Mouse (Mus musculus) spleen, adult 18-20 months (tissue): ENCODE data around the gene Lcmt1.
A peak's percentile ranks its signal among the peaks of the same experiment; 100 is the strongest.

Source experiments
- DNase-seq, 2 experiments: peaks; one replicate each; pipeline ENCODE4 v3.0.0; 2022; ENCODE audit warnings: mixed read lengths in 2 of 2

Lcmt1 gene

DNA sequence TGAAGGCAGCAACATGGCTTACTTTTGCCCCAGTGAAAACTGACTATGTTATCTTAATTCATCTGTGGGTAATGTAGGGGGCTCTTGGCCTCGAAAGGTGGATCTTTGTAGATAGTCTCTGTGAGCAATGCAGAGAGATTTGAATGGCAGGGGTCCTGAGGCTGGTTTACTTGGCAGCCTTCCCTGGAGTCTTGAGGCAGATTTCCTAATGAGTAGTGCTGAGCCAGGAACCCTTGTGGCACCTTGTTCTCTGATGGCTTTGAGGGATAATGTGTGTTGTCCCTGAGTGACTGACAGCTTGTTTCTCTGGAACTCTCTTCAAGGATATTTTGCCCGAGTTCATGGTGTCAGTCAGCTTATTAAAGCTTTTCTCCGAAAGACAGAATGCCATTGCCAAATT is 31.5 kb downstream of the Lcmt1 start:
- DNase-seq: no peak

DNA sequence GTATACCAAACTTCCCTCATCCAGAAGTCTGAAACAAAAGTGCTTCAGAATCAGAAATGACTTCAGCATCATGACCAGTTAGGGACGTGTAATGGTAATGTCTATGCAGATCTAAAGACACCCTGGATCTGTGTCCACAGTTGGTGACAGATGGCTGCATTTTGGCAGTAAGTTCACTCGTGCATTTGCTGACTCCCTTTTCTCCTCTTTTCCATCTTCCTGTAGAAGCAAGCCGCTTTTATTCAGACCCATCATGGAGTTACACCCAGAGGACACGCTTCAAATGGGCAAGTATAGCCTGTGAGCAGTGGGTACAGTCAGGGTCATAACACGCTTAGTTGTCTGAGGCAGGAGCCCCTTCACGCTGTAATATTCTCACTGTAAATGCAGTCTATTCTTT is 34.6 kb downstream of the Lcmt1 start:
- no peak for DNase-seq

DNA sequence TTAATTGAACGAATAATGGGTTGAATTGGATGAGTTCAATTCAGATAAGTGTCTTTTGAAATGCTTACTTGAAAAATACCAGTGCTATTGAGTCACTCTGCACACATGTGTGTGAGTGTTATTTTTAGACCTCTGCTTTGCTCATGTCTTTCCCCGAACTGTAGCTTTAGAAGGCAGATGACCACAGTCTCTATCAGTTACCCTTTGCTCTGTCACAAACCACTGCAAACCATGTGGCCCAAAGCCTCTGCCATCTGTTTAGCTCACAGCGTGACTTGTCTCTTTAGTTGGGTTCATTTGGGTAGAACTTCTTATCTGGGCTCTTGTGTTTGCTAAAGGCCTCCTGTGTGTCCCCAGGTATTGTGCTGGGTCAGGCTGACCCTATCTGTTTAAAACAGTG is 36.0 kb downstream of the Lcmt1 start:
- no peak for DNase-seq

DNA sequence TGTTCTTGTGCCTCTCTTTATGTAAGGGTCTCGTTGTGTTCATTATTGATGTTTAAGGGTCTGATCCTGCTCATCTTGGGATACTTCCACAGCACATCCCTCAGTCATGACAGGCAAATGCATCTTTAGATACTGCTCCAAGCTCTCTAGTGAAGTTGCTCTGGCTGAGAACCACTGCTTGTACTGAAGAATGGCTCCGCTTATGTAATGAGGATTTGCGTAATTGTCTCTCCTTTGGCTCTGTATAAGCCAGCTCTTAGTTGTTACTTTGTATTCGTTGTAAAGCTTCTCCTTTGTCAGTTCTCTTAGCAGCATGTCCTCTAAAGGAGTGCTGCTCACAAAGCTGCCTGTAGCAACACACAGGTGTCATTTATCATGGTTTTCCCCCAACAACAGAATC is 37.4 kb downstream of the Lcmt1 start:
- DNase-seq: no peak

DNA sequence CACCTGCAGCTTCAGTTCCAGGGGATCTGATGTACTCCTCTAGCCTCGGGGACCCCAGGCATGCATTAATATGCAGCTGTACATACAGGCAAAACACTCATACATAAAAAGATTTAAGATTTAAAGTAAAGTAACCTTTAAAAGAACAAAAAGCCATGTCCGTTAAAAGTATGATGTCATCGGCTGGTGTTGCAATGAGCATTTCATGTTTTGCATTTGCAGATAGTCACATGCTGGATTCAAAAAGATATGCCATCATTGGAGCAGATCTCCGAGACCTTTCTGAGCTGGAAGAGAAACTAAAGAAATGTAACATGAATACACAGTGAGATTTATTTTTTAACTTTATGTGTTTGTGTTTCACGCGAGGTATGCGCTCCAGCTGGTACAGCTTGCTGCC is 40.9 kb downstream of the Lcmt1 start:
- no peak for DNase-seq

DNA sequence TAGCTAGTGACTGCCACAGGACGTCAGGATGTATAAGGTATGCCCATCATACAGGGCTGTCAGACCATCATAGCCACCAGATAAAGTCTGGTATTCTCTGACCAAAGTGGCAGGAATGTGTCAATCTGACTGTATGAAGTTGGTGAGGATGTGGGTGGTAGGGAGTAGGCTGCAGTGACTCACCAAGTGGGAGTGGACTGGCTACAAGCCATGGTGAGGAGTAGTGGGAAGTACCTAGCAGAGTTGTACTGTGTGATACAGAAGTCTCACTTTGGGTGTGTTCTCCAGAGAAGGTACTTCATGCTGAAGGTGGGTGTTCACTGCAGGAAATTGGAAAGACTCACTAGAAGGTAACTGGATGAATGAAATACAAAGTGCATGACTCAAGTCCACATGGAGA is 41.5 kb downstream of the Lcmt1 start:
- no peak for DNase-seq

DNA sequence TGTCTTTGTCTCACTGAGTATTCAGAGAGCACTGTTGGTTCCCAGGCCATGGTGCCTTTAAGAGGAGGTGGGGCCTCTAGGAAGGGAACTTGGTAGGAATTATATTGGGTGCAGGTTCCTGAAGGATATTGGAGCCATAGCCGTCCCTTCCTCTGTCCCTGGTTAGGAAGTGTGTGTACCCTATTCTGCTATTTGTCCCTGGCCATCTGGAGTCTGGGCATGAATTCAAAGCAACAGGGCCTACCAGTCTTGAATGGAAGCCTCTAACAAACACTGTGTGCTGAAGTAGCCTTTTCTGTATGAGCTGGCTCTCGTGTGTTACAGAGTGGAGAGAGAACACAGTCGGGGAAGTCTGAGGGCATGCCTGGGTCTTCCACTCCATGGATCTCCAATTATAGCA is 42.6 kb downstream of the Lcmt1 start:
- DNase-seq: no peak

DNA sequence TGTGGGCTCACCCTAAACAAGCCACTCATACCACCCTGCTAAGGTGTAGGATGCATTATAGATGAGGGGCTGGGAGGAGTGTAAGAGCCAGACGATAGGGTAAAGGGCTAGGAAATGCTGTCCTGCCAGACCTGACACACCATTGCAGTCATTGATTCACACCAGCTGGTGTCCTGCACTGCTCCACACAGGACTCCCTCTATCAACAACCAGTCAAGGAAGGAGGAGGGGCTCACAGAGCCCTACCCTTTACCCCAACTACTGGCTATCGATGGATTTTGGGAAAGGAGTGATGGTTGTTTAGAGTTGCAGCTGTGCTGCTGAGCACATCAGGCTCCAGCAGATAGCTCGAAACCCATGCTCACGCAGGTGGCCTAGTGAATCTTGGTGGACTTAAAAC is 47.2 kb downstream of the Lcmt1 start:
- no peak for DNase-seq

DNA sequence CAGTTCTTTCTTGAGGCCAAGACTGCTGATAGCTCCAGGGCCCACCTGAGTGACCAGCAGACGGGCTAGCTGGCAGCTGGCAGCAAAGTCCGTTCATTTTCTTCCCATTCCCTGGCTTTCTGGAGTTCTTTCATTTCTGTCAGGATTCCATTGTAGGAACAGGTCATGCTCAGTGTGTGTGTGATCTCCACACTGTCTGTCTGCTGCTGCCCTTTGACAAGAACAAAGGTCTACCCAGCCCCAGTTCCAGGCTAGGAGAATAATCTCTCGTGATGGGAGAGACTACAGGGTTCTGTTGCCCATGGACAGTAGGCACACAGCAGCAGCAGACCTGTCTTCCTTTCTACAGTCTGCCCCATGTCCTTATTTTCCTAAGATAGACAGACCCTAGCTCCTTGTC is 48.1 kb downstream of the Lcmt1 start:
- no peak for DNase-seq

DNA sequence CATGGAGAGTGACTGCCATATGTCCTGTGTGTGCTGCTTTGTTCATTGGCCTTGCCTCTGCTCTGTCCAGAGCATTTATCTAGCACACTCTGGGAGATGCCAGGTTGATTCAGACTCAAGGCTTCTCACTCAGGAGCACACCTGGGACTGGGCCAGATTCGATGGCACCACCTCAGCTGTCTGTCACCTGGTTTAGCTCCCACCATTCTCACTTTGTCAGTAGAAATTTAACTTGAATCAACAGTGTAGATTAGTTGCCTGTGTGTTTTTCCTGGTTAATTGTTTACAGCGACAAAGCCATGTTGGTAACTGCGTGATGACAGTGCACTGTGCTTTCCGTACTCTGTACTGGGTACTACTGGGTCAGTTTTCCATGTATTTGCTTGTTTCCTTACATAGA is 50.4 kb downstream of the Lcmt1 start:
- DNase-seq: no peak

DNA sequence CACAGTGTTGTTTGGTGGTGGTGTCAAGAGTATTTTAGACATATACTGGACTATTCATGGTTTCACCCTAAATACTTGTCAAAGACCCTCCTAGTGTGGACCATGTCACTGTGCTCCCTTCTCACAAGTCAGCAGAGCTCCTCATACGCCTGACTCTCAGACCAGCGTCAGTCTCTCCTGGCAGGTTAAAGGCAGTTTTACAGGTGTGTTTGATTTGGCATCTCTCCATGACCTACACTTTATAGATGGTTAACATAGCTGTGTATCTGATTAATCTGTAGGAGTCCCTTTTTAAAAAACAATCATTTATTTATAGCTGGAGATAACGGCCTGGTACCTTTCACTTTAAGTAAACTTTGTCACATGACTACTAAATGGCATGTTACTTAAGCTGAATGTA is 52.4 kb downstream of the Lcmt1 start:
- DNase-seq: no peak

DNA sequence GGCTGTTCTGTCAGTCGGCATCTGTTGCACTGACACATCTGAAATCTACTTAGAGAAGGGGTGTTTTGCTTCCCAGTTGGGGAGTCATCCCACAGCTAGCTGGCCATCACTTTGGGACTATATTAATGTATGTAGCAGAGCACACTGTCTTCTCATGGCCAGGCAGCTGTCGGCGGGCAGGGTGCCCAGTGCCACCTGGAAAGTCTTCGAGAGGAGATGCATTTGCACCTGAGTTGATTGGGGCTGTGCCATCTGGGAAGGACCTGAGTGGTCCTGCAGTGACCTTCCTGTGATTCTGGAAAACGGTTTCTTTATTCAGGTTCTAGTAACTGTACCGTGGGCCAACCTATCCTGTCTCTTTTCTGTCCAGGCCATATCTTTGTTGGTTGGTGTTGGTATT is 54.7 kb downstream of the Lcmt1 start:
- DNase-seq: no peak

DNA sequence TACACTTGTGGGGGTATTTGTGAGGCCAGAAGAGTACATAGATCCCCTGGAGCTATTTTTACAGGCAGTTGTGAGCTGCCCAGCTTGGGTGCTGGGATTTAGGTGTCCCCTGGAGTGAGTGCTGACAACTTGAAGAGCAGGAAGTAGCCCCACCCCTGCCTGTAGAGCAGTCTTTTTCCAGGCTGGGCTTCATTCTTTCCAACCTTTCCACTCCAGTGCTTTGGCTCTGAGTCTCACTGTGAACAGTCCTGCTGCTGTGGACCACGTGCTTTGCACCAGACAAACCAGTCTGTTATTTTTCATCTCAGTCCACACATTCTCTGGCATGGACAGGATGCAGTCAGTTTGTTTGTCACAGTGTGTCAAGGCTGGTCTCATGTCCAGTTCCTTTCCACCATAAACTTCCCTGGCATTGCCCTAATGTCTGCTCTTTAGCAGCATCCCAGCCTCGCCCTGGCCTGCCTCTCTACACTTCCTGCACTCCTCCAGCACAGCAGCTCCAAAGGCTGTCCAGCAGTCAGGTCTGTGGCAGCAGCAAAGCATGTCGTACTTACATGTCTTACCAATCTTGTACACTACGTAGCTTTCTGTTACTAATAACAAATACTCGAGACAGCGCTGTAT is 55.7 kb downstream of the Lcmt1 start:
- DNase-seq: no peak

DNA sequence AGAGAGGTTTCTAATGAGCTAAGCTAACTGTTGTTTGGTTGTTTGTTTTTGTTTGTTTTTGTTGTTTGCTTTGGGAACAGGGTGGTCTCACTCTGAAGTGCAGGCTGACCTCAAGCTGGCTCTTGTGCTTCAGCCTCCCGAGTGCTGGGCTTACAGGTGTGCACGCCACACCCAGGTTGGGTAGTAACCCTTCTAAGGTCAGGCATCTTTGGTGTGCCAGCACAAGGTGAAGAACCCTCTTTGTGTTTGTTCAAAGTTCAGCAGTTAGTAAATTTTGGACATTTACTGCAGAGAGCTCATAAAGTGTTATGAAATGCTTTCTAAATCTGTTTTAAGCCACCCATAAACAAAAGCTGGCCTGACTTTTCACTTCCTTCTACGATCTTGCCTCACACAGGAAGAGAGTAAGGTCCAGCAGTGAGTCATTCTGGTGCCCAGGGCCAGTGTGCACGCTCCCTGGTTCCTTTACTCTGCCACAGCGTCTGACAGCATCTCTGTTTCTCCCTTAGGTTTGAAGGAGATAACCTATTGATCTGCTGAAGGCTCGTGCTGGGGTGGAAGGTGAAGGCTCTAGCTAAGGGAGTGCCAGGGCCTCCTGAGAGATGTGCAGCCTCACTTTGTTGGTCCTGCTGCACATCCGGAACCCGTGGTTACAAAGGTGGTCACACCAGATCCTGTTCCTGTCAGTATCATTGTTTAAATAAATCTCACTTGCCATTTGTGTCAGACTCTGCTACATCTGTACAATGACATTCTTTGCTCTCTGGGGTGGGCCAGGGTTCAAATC is 60.2 kb downstream of the Lcmt1 start:
- DNase-seq: peak in 1 of 2 experiments; percentile 6

DNA sequence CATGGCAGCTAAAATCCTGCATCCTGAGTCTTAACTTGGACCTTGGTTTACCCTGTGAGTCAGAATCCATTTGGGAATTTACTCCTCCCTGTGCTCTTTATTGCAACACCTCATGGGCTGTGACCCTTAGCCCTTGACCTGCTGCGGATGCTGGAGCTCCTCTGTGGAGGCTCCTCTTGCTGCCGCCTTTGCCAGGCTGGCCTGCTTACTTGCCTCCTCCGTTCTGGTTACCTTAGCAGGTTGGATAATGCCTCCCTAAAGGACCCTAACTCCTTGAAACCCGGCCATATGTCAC is 60.8 kb downstream of the Lcmt1 start:
- DNase-seq: no peak

DNA sequence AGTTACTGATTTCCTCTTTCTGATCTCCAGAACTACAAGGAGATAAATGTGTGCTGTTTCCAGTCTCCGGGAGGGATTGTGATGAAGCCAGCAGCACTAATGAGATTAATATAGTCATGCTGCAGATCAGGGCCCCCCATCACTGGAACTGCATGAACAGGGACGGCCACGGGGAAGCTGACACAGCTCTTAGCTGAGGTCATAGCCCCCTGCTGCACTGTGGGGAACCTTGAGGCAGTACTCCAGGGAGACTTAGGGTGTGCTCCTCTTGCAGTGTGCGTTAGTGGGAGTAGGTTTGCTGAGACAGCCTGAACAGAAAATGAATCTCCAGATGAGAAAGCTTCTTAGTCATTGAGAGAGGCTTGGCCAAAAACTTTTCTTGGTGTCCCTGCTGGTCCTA is 61.6 kb downstream of the Lcmt1 start:
- no peak for DNase-seq

DNA sequence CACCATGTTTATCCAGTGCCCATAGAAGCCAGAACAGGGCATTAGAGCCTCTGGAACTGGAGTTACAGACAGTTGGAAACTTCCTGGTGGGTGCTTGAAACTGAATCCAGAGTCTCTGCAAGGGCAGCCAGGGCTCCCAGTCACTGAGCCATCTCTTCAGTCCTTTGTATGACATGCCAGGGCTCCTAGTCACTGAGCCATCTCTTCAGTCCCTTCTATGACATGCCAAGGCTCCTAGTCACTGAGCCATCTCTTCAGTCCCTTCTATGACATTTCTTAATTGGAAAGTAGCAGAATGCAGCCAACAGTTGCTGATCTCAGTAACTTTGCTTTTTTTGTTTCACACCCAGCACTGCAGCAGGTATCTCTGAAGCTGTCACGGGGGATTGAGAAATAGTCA is 72.5 kb downstream of the Lcmt1 start:
- no peak for DNase-seq

DNA sequence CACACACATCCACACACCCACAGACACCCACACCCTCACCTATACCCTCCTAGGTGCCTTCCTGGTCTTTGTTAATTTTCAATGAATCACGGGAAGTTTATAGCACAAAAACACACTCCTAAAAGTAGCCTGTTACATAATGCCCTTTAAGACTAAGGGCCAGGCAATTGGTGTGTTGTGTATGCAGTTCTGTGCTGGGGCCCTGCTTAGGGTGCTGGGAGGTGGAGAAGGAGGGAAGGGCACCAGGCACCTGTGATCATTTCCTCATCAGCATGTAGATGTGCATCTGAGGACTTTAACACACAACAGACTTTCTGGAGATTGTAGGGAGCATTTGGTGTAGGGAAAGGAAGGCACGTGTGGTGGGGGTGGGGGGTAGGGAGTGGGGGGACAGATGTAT is 79.2 kb downstream of the Lcmt1 start:
- DNase-seq: no peak

DNA sequence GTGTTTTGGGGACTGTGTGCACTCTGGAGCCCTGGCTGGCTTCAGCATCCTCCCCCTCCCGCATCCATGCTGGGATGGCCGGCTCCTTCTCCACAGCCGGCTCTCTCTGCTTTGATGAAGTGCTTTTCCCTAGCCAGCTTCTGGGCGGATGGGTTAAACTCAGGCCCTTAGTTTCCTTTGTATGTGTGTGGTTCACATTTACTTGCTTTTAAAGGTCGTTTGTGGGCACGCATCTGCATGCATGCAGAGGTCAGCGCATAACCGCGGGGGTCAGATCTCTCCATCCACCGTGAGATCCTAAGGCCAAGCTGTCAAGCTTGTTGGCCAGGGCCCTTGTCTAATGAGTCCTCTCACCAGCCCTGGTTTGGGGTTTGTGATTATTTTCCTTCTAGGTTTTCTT is 80.1 kb downstream of the Lcmt1 start:
- no peak for DNase-seq

DNA sequence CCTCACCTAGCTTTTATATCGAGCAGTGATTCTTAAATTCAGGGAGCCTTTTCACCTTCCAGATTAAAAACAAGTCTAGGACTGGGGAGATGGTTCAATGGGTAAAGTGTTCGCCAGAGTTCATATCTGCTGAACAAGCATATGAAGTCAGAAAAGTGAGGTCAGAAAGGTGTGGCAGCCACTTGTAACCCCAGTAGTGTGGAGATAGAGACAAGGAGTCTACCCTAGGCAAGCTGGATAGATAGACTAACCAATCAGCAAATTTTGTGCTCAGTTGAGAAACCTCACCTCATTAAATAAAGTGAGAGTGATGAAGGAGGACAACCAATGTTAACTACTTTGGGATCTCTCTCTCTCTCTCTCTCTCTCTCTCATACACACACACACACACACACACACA is 80.9 kb downstream of the Lcmt1 start:
- no peak for DNase-seq

DNA sequence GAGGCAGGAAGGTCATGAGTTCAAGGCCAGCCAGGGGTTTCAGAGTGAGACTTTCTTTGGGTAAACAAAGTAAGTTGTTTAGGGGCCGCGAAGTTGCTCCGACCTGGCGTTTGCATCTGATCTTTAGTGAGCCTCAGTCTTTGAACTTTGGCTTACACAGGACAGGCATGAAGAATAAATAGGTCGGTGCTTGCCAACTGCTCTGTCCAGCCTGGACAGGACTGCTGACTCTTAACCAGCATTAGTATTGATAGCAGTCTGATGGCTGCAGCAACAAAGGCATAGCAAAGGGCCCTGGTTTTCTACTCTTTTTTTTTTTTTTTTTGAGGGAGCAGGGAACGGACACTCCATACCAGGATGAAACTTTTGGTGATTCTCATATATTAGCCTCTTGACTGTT is 83.0 kb downstream of the Lcmt1 start:
- DNase-seq: no peak

DNA sequence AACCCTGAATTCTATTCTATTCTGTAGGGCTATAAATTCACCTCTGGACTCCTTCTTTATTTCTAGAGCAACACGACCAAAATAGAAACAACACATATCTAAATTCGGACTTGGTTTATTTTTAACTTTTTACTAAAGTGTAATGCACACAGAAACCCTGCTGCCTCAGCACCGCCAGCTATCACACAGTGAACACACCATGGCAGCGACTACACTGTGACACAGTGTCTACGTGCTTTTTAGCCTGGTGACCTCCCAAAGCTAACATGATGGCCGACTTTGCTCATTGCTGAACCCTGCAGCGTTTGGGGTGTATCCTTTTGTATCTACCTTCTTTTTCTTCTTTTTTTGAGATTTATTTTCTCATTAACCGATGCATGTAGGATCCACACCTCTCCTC is 83.5 kb downstream of the Lcmt1 start:
- no peak for DNase-seq

DNA sequence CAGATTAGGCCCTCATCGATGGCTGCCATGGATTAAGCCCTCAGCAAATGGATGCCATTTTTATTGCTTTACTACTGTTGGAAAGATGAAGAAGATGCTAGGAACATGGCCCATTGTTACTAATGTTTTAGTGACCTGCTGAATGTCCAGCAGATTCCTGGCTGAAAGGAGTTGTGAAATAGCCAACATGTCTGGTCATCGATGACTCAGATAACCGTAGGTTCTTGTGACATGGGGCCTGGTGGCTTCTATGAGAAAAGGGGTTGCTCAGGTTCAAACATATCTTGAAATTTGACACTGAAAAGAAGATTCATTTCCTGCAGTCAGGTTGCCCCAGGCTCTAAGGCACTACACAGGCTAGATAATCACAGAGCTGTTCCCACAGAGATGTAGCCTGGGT is 85.5 kb downstream of the Lcmt1 start:
- no peak for DNase-seq

DNA sequence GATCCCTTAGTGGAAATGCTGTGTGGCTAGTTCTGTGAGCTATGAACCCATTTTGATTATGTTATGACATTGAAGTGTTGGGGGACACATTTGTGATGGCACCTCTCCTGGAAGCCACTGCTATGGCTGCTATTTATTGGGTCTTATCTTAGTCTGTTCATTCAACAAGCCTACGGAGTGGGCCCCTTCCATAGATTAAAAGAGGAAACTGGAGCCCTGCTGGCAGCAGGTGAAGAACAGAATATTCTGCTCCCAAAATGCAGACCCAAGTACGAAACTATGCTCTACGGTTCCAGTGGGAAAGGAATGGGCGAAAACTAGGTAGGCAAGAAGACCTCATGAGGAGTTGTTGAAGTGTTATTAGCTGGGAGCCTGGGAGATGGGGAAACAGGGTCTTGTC is 88.7 kb downstream of the Lcmt1 start:
- DNase-seq: no peak

DNA sequence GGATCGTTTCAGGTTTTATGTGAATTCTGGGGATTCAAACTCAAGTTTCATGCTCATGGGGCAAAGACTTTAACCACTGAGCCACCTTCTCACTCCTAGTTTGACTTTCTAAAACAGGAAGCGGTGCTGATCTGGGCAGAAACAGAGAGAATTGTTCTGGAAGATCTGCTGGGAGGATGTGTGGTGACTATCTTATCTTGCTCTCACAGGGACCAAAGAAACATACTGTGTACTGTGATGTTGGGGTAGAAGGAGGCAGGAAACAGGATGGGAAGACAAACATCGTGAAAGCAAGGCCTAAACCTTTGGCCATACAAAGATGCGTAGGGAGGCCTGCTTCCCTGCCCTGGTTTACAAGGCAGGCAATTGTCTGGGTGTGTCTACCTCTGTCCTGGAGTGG is 89.7 kb downstream of the Lcmt1 start:
- no peak for DNase-seq
